Mouse (Mus musculus) stomach, postnatal 0 days (tissue): ENCODE data around the gene Myt1l.

Experiments used
- CTCF ChIP-seq: IDR thresholded peaks from 2 replicates; pipeline ENCODE4 v1.5.1; 2016; ENCODE audit warnings: antibody characterized with exemption, low read depth, mild to moderate bottlenecking, moderate library complexity
- EP300 ChIP-seq: optimal IDR thresholded peaks from 2 replicates; pipeline ENCODE3; 2016; ENCODE audit warnings: antibody characterized with exemption

- no peak for TF ChIP-seq CTCF
- no peak for TF ChIP-seq EP300
Observed at GRCm38 (mm10) chr12:29972533-29972932, 444.3 kb downstream of the Myt1l start.
